Mouse (Mus musculus): ENCODE results near the gene Supt7l.
"Not testable (repeated sequence)": the region's sequence is repeated elsewhere in the genome, so short reads cannot be mapped to it uniquely, and the experiment has no call there.

The Supt7l gene

DNA sequence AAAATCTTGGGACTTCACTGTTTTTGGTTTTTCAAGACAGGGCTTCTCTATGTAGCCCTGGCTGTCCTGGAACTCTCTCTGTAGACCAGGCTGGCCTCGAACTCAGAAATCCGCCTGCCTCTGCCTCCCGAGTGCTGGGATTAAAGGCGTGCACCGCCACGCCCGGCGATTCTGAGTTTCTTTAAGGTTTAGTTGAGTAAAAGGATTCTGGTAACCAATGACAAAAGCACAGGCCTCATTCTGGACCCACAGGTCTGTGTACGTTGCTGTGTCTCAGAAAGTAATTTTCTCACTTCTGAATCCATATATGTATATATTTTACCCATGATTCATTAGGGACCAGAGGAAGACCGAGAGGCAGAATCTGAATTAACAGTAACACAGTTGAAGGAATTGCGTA, at the start of gene Supt7l:
Gene Supt7l, minus strand, starts transcription at position 101 of the 400 bp plus-strand sequence.
- not testable (repeated sequence) for DNase-seq (ENCODE audit: low spot score)

DNA sequence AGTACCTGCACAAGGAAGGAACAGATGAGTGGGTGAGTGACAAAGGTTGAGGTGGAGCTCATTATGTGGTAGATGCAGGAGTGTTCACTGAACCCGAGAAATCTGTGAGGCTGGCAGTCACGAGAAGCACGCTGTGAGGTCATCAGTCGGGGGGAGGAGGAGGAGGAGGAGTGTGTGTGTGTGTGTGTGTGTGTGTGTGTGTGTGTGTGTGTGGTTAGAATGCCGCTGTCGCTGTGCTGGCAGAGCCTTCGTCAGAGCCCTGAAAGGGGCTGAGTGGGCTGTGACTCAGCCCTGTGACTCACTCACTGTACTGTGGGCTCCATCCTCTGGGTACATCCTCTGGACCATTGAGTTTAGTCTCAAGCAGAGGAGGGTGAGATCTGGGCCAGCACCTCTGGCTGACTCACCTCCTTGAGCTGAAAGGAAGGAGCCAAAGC, 49.0 kb upstream of the Supt7l start:
- DNase-seq (ENCODE audit: low spot score), result no peak

DNA sequence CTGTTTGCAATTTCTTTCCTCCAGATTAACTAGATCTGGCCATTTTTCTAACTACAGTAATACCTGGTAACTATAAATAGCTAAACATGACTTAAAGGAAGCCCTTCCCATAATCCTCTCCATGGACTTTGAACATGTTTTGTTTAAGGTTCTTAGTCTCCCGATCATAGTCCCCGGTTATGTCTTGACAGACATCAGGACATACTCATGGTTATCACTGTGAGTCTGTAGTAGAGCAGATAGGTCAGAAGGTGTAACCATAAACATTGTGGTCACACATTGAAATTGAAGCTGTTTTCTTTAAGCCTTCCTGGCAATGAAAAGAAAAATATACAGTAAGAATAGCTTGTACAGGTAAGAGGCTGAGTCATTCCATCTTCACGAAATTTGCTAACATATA, 46.1 kb upstream of the Supt7l start:
- no peak for DNase-seq (ENCODE audit: low spot score)

DNA sequence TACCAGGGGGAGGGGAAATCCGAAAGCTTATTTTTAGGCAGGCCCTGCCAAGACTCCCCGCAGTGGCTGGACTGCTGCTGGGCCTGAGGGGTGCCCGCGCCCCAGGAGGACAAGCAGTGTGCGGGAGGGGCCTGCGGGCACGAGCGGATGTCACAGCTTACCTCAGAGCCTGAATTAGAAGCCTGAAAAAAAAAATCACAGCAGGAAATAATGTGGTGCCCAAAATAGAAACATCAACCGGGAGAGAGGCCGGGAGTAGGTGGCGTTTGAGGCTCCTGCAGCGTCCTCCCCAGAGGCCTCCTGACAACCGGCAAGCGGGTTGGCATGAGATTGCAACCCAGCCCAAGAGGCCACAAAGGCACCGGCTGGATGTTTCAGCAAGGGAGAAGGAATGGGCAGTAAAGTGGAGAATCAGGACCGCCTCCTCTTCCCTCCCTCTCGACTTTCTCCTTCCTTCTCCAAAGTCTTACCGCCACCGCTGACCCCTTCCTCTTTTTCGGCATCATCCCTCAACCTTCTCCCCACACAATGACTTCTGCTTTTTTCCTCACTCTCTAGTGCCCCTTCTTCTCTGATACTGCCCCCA, 43.5 kb upstream of the Supt7l start:
- no peak for DNase-seq (ENCODE audit: low spot score)

DNA sequence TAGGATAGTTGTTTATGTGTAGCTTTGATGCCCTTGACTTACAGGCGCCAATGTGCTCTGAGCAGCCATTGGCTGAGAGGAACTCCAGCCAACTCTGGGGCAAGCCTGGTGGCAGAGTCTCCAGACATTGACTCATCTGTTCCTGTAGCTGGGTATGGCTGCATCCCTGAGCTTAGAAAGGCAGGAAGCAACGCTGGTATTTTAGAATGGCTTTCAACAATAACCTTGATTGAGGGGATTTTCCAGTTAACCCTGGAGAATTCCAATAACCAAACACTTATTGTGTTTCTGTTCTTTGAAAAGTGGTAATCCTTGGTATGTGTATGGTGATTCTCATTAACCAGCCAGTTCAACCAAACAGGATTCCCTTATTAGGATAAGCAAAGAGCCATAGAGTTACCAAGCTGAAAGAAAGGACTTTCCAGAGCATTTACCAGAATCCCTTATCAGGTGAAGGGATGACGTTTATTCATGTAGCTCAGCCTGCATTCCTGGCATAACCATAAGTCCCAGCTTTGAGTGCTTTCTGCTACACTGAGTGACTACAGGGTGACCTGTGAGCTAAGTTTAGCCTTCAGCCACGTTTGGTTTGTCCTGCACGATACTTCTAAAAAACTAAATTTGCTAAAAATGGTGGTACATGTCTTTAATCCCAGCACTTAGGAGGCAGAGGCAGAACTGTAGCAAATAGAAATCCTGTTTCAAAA, 40.5 kb upstream of the Supt7l start:
- DNase-seq (ENCODE audit: low spot score), result no peak

- no peak for DNase-seq (ENCODE audit: low spot score)
Measured at GRCm38 (mm10) chr5:31566457-31566856, 38.9 kb upstream of the Supt7l start.

DNA sequence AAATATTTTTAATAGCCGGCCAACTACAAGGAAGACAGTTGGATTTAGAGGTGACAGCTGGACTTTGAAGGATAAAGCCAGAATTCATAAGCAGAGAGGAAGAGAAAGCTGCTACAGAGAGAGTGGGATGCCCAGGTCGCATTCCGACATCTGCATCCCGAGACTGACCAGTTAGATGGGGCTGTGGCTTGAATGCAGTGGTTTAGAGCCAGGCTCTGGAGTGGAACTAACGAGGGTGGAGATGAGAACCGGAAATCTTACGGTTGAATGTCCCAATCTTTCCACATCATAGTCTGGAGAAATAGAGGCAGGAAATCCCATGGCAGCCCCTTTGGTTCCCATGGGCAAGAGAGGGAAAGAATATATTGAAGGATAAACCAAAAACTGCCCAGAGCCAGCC, 38.4 kb upstream of the Supt7l start:
- no peak for DNase-seq (ENCODE audit: low spot score)

- DNase-seq (ENCODE audit: low spot score), result no peak
Measured at GRCm38 (mm10) chr5:31564976-31565375, 37.4 kb upstream of the Supt7l start.

GRCm38 (mm10) chr5:31563905-31564304, 36.3 kb upstream of the Supt7l start:
- DNase-seq (ENCODE audit: low spot score), result no peak

DNA sequence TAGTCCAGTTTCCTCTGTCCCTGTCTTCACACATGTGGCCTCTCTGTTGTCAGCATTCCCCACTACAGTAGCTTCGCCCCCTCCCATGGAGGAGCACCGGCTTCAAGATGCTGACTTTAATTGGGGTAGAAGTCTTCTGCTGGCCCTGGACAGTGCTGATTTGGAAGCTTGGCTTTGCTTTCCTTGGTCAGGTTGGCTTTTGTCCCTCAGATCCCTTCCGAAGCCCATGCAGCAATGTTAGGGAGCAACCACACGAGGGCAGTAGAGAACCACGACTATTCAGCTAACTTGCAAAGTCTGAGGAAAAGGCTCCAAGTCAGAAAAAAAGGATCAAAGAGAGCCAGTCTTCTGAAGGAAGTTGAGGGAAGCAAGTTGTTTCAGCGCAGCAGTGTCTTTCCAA, 35.9 kb upstream of the Supt7l start:
- peak; percentile 54 for DNase-seq (ENCODE audit: low spot score)

GRCm38 (mm10) chr5:31562036-31562666, 34.5 kb upstream of the Supt7l start:
- DNase-seq (ENCODE audit: low spot score), result no peak

DNA sequence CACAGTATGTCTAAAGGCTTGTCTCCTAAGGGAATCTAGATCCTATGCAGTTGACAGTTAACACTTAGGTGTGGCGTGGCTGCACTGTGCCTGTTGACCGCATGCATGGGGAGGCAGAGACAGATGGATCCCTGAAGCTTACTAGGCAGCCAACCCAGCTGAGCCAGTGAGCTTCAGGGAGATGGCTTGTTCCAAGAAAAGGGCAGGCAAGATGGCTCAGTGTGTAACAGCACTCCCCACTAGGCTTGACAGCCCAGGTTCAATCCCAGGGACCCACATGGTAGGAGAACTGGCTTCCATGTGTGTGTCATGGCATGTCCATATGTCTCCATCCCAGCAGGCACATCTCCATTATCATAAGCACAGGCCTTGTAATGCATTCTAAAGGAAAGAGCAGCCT, 32.7 kb upstream of the Supt7l start:
- no peak for DNase-seq (ENCODE audit: low spot score)

- DNase-seq (ENCODE audit: low spot score), result no peak
Measured at GRCm38 (mm10) chr5:31559401-31559800, 31.8 kb upstream of the Supt7l start.

- no peak for DNase-seq (ENCODE audit: low spot score)
Measured at GRCm38 (mm10) chr5:31535228-31535627, 7.6 kb upstream of the Supt7l start.

DNA sequence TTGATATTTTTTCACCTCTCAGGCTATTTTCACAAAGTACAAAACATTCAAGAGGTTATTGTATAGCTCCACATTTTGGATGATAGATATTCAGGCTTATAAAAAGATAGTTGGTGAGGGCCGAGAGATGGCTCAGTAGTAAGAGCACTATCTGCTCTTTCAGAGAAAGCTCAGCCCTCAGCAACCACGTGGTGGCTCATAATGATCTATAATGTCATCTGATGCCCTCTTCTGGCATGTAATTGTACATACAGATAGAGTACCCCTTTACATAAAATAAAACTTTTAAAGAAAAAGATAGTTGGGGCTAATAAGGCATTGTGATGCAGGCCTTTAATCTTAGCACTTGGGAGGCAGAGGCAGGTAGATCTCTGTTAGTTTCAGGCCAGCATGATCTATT, 953 bp upstream of the Supt7l start:
- peak; percentile 32 for DNase-seq (ENCODE audit: low spot score)

DNA sequence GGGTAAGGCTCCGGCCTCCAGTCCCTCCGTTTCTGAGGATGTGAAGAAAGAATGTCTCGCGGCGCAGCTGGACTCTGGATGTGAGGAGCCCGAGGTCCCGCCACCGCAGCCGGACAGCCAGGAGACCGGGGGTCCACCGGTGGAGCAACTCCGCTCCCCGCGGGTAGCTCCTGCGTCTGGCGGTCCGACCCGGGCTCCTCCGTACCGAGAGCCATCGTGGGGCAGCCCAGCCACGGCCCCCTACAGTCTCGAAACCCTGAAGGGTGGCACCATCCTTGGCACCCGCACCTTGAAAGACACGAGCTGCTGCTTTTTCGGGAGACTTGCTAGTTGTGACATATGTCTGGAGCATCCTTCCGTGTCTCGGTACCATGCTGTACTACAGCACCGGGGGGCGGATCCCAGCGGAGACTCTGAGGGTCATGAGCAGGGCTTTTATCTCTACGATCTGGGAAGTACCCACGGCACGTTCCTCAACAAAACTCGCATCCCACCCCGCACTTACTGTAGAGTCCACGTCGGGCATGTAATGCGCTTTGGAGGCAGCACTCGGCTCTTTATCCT, 408 bp downstream of the Supt7l start:
- no peak for DNase-seq (ENCODE audit: low spot score)

DNA sequence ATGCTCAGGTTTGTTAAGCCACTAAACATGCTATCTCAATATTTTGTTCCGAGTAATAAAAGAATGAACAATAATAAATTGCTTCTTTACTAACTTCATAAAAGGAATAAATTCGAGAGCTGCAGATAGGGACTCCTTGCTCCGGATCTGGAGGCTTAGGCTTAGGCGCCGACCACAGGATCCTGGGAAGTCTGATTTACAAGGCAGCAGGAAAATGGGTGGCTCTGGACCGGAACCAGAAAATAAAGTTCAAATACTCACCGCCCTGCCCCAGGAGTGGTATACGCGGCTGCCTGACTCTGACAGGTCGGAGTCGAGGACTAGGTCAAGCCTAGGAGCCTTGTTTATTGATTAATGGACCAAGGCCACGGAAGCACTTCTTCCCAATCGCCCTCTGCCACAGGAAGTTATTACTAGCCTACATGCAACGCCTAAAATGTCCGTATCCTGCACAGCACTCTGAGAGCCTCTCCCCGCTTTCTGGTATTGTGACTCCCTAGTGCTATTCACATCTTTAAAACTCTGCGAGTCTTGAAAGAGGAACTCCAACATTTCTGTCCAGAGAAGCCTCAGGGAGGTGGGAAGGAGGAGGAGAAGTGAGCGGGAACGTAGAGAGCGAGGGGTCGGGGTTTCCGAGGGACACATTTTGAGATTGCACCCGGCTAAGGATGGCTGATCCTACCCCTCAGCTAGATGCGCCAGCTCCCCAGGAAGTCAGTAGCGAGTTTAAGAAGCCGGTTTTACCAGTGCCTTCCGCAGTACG, 1.1 kb downstream of the Supt7l start, which contains the start of gene Slc4a1ap:
Gene Slc4a1ap, plus strand, starts transcription at position 642 of the 763 bp plus-strand sequence.
- DNase-seq (ENCODE audit: low spot score), result peak; percentile 82

- DNase-seq (ENCODE audit: low spot score), result no peak
Measured at GRCm38 (mm10) chr5:31520556-31520955, 7.1 kb downstream of the Supt7l start.

GRCm38 (mm10) chr5:31512481-31512880, 15.1 kb downstream of the Supt7l start:
- no peak for DNase-seq (ENCODE audit: low spot score)

DNA sequence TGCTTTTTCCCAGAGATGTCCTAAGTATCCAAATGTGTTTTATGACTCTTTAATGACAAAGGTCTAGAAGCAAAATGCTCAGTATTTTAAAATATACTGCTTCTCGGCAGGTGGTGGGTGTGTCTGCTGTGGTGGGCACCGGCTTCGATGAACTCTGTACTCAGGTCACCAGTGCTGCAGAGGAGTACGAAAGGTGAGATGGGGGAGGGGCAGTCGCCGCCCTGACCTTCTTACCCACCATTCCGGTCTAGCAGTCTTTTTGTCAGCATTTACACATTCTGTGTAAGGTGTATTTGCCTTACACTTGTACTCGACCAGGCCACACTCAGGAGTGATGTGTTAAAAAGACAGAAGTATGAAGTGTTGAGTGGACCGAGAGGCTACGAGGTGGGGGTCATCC, 22.8 kb downstream of the Supt7l start:
- no peak for DNase-seq (ENCODE audit: low spot score)

DNA sequence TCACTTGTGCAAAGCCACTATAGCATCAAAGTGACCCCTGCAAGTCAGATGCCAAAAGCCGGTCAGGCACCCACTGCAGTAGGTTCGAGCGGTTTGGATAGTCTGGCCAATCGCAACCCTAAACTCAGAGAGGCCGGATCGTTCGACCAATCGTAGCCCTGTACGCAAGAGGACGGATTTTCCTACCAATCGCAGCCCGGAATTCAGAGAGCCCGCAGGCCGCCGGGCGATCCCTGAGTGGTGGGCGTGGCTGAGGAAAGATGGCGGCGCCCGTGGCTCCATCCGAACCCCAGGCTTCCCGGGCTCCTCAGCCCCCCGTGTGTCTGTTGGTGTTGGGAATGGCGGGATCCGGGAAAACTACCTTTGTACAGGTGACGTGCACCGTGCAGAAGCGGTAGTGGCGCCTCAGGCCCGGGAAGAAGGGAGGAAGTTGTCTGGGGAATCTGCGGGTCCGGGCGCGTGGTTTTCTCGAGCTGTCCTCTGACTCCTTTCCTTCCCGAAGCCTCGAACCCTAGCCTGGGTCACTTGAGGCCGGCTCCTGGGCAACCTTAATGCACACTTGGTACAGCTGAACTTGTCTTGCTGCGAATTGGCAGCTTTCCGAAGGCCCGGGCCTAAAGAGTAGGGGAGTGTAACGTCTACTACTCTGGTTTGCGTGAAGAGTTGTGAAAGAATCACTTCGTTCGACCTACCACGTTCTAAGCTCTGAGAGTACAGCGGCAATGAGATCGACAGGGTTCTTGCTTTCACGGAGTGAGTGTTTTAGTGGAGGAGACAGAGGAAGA, 32.9 kb downstream of the Supt7l start, which contains the start of gene Gpn1:
Gene Gpn1, plus strand, starts transcription at position 229 of the 785 bp plus-strand sequence.
- peak; percentile 88 for DNase-seq (ENCODE audit: low spot score)
